In the genomic region with DNA sequence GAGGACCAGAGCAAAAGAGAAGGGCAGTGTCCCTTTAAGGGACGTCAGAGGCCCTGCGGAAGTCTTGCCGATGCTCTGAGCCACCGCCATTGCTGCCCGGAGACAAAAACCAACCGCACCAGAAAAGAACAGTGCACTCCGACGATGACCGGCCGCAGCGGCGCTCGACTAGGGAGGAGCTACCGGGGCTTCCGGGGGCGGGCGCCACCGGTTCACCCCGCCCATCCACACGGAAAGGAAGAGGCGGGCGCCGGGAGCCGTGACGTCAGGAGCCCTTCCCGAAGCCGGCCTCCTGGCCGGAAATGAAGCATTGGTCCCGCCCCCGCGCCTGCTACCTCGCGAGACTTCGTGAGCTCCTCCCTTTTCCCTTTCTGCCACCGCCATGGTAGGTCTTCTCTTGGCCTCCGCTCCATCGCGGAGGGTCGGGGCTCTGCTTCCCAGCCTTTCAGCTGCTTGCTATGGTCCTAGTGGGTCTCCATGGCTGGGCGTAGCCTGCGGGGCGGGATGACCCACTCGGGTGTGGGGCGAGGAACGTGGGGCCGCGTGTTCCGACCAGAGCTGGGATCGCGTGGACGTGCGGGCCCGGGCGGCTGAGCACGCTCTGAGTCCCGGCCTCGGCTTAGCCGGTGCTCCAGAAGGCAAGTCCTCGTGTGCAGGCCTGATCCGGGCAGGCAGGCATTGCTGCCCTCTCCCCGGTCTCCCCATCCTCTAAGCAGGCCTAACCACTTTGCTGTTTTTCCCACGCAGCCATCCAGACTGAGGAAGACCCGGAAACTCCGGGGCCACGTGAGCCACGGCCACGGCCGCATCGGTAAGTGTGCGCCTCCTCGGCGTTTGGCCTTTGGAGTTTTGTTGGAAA, we compare ENCODE assay signal across 8 mouse cellular contexts. TPM values are rescaled to one million over a fixed set of nuclear protein-coding genes. Genes with fewer than 3 reads are reported as not detected.
DNase-seq lines count a peak whose midpoint lies in the region; ATAC-seq lines count a peak whose summit lies in the region.

Rpl27a (plus strand) TSS at position 310 of the 859 bp plus-strand sequence.

- H3K9me3 ChIP-seq in hindbrain, embryonic 11.5 days (ENCODE audit: control insufficient read depth, low read length): no peaks in the 10 kb centered on the region

- peak within 1 kb of the TSS; percentile 87 for H3K4me2 ChIP-seq in hindbrain, embryonic 11.5 days (replicated peaks; ENCODE audit: low read depth, low read length)

- peak within 1 kb of the TSS; percentile 87 for H3K4me3 ChIP-seq in hindbrain, embryonic 11.5 days (ENCODE audit: low read depth, low read length)

- under 1% methylated on average over 55 of the region's 72 CpGs for WGBS in hindbrain, embryonic 11.5 days

- peak; percentile 95 for ATAC-seq in hindbrain, embryonic 11.5 days (ENCODE audit: low FRiP score)

- peak; percentile 100 for DNase-seq in Muller cell, postnatal 12 days (ENCODE audit: inconsistent ontology term)
- DNase-seq in cerebellum, adult 9-11 months: peak; percentile 99
- DNase-seq in frontal cortex, adult 2 months (ENCODE audit: extremely low spot score in 1 of 2, low spot score in 1 of 2): peak; percentile 97 to 99
- DNase-seq in hindbrain, embryonic 11.5 days (ENCODE audit: low spot score): peak; percentile 99
- DNase-seq in layer of hippocampus, postnatal 10 days (ENCODE audit: low spot score in 2 of 2): peak; percentile 99
- peak; percentile 99 for DNase-seq in lung, postnatal 10 days
- peak; percentile 99 for DNase-seq in ovary, postnatal 36 days (ENCODE audit: low spot score)
- DNase-seq in thymus, postnatal 25 days: peak; percentile 99

- 0 out of 2 replicates have a peak, but pooled peaks cover 3% of the 10 kb centered on the region for H3K4me1 ChIP-seq in hindbrain, embryonic 11.5 days (replicated peaks; ENCODE audit: control insufficient read depth, insufficient read depth, low read length)

- peaks cover 11% of the 10 kb centered on the region; the same call in 1 of the 2 replicates for H3K36me3 ChIP-seq in hindbrain, embryonic 11.5 days (ENCODE audit: control insufficient read depth, insufficient read depth, low read length)

- H3K27ac ChIP-seq in hindbrain, embryonic 11.5 days (ENCODE audit: low read depth, low read length): peak within 1 kb of the TSS; percentile 91

- H3K9ac ChIP-seq in hindbrain, embryonic 11.5 days (ENCODE audit: low read depth, low read length): peak within 1 kb of the TSS; percentile 95

- H3K27me3 ChIP-seq in hindbrain, embryonic 11.5 days (ENCODE audit: control insufficient read depth, insufficient read depth, low read length): no peaks in the 10 kb centered on the region

RNA-seq across cellular contexts. Expression of gene Rpl27a, which starts in this region (rescaled TPM):
- polyA plus RNA-seq in frontal cortex, adult 2 months (2012; rRNA removed): 295 and 337 TPM in 2 replicates
- 110 and 124 TPM in 2 replicates for polyA plus RNA-seq in hindbrain, embryonic 11.5 days (2014; fragmentation: Nextera tagmentation; extraction: Ambion mirVana)
- total RNA-seq in layer of hippocampus, postnatal 10 days (2021): 100 to 1,000 TPM; 148 to 164 TPM

Comparison
In these comparisons a context has a peak if more than half of its experiments do, and no peak if none do; other contexts are left out.
1. Peak in every context shown above with its lines: DNase-seq, ATAC-seq, H3K4me3 ChIP-seq and H3K27ac ChIP-seq.